Mouse (Mus musculus) yolk sac, embryonic 10.5 days (tissue): Measurements from ENCODE around the gene Foxd1.

Source experiments
- DNase-seq: peaks from one replicate; pipeline ENCODE4 v3.0.0-alpha.2; 2017; ENCODE audit warnings: low spot score

The Foxd1 gene

GRCm38 (mm10) chr13:98389092-98389491, 35.0 kb downstream of the Foxd1 start:
- no peak for DNase-seq

- DNase-seq = no peak
Measured at GRCm38 (mm10) chr13:98390363-98390762, 36.3 kb downstream of the Foxd1 start.

GRCm38 (mm10) chr13:98390771-98391634, 37.0 kb downstream of the Foxd1 start:
- DNase-seq = peak; percentile 50

GRCm38 (mm10) chr13:98391635-98391990, 37.6 kb downstream of the Foxd1 start:
- DNase-seq = no peak

GRCm38 (mm10) chr13:98392031-98392430, 38.0 kb downstream of the Foxd1 start:
- no peak for DNase-seq

- DNase-seq = no peak
Measured at GRCm38 (mm10) chr13:98393356-98394070, 39.5 kb downstream of the Foxd1 start.
